Mouse (Mus musculus): ENCODE measurements at regions not wholly inside any gene's neighbourhood (a gene's known extent, or its start where the extent isn't known, plus 50 kb on each side); places are given as distances from the start of the nearest gene placed in this dataset.

GRCm38 (mm10) chr14:51309951-51310350 lies 51.6 kb upstream of the Gm7247 start:
- DNase-seq (ENCODE audit: low spot score) = peak; percentile 4

GRCm38 (mm10) chr14:51310583-51310982 lies 51.0 kb upstream of the Gm7247 start:
- DNase-seq (ENCODE audit: low spot score) = no peak
